Mouse (Mus musculus) midbrain, embryonic 12.5 days (tissue): ENCODE measurements around the gene Cyp2d22. TPM values are rescaled to one million over a fixed set of nuclear protein-coding genes. Genes with fewer than 3 reads are reported as not detected.

Experiments
- ATAC-seq: fragments of 200-750 bp; cut with Nextera tagmentation; 2 replicates; pipeline ENCODE4 v1.8.0; 2017; ENCODE audit warnings: low read depth, moderate TSS enrichment, moderate library complexity; ENCODE audit not compliant: low FRiP score
- H3K27ac ChIP-seq: fragments of 300-500 bp; sonication (generic); replicated peaks from 2 replicates; pipeline ENCODE4 v1.5.1; 2016; ENCODE audit warnings: mild to moderate bottlenecking
- H3K27me3 ChIP-seq: fragments of 300-500 bp; sonication (generic); 2 replicates; pipeline ENCODE4 v1.6.1; 2016; ENCODE audit warnings: mild to moderate bottlenecking
- H3K36me3 ChIP-seq: fragments of 300-500 bp; sonication (generic); 2 replicates; pipeline ENCODE4 v1.6.1; 2016
- H3K4me1 ChIP-seq: fragments of 300-500 bp; sonication (generic); 2 replicates; pipeline ENCODE4 v1.6.1; 2016
- H3K4me2 ChIP-seq: fragments of 300-500 bp; sonication (generic); replicated peaks from 2 replicates; pipeline ENCODE4 v1.6.1; 2016; ENCODE audit warnings: mild to moderate bottlenecking, moderate library complexity
- H3K4me3 ChIP-seq: fragments of 300-500 bp; sonication (generic); 2 replicates; pipeline ENCODE4 v1.5.1; 2016; ENCODE audit warnings: mild to moderate bottlenecking
- H3K9ac ChIP-seq: fragments of 300-500 bp; sonication (generic); replicated peaks from 2 replicates; pipeline ENCODE4 v1.6.1; 2016; ENCODE audit warnings: mild to moderate bottlenecking, moderate library complexity
- H3K9me3 ChIP-seq: fragments of 300-500 bp; sonication (generic); 2 replicates; pipeline ENCODE4 v1.6.1; 2016; ENCODE audit warnings: mild to moderate bottlenecking
- WGBS: fragments of 180-500 bp; shearing (Covaris S2); methylation state at CpG from one replicate; pipeline ENCODE4 v1.1.7; 2016; 5-methylcytosine and 5-hydroxymethylcytosine counted together
- microRNA-seq: library from miRNA; unstranded; fragments of <30 nt; microRNA quantifications from one replicate; pipeline ENCODE4, GENCODE M21; 2017
- polyA plus RNA-seq: library from polyadenylated mRNA; unstranded; fragments of >200 nt; fragmentation: Nextera tagmentation; extraction: Ambion mirVana; gene quantifications from 2 replicates; pipeline ENCODE4 v1.2.1, GENCODE M21; 2016

Gene Cyp2d22
- polyA plus RNA-seq, 1 experiment from 2014 or later = 2.3 TPM

- WGBS = 93% methylated on average over 4 of the region's 4 CpGs
- Histone ChIP-seq H3K4me2 (no peak overlapping the region), H3K9ac (no peak overlapping the region), H3K27me3 (peaks cover 9% of the 10 kb centered on the region), H3K4me3 (no peak overlapping the region), H3K9me3 (no peaks in the 10 kb centered on the region), H3K4me1 (peaks cover 19% of the 10 kb centered on the region), H3K27ac (no peak overlapping the region), H3K36me3 (peaks cover 25% of the 10 kb centered on the region)
- ATAC-seq = no peak
These were observed 44.9 kb downstream of the Cyp2d22 start for GRCm38 (mm10) chr15:82335194-82335593.

GRCm38 (mm10) chr15:82325382-82325781, 54.7 kb downstream of the Cyp2d22 start:
- no peak overlapping the region for H3K27ac ChIP-seq
- no peak overlapping the region for H3K9ac ChIP-seq
- WGBS = 84% methylated on average over 2 of the region's 2 CpGs
- H3K9me3 ChIP-seq = no peaks in the 10 kb centered on the region
- H3K4me1 ChIP-seq = peaks cover 1% of the 10 kb centered on the region; the same call in 1 of the 2 replicates
- H3K4me3 ChIP-seq = no peak overlapping the region
- peaks cover 8% of the 10 kb centered on the region; the same call in 1 of the 2 replicates for H3K36me3 ChIP-seq
- H3K4me2 ChIP-seq = no peak overlapping the region
- no peaks in the 10 kb centered on the region for H3K27me3 ChIP-seq
- no peak for ATAC-seq

- Histone ChIP-seq H3K27ac (no peak overlapping the region), H3K9me3 (no peaks in the 10 kb centered on the region), H3K4me3 (no peak overlapping the region), H3K9ac (no peak overlapping the region), H3K4me1 (no peaks in the 10 kb centered on the region), H3K27me3 (no peaks in the 10 kb centered on the region), H3K36me3 (no peaks in the 10 kb centered on the region), H3K4me2 (no peak overlapping the region)
- WGBS = 80% methylated on average over 8 of the region's 8 CpGs
- ATAC-seq = no peak
These were observed 57.9 kb downstream of the Cyp2d22 start for GRCm38 (mm10) chr15:82322195-82322594.

Small RNA genes within 50 kb of the gene (microRNA-seq; reads per million reads assigned to microRNA genes)
- gene Gm25990 = not detected
- gene Gm27331 = not detected
- not detected for gene Mir7684

Other genes with a start within 250 kb of the Cyp2d22 start
- gene Srebf2, start 233.1 kb downstream of the Cyp2d22 start, polyA plus RNA-seq = 274 and 276 TPM in 2 replicates
- gene Shisa8, start 167.4 kb downstream of the Cyp2d22 start, polyA plus RNA-seq = 0.73 and 0.80 TPM in 2 replicates
- gene Tnfrsf13c, start 155.9 kb downstream of the Cyp2d22 start, polyA plus RNA-seq = 0.37 TPM in 1 of 2 replicates, not detected in the other
- gene Cenpm, start 135.5 kb downstream of the Cyp2d22 start, polyA plus RNA-seq = 60.1 and 61.9 TPM in 2 replicates
- gene 1500009C09Rik, start 127.9 kb downstream of the Cyp2d22 start, polyA plus RNA-seq = 2.6 and 3.3 TPM in 2 replicates
- gene Sept3, start 105.4 kb downstream of the Cyp2d22 start, polyA plus RNA-seq = 237 and 291 TPM in 2 replicates
- gene Wbp2nl, start 81.3 kb downstream of the Cyp2d22 start, polyA plus RNA-seq = 0.13 TPM in 1 of 2 replicates, not detected in the other
- 24.0 and 24.9 TPM in 2 replicates for gene Naga, start 41.3 kb downstream of the Cyp2d22 start, polyA plus RNA-seq
- 3.3 and 4.1 TPM in 2 replicates for gene Pheta2, start 41.3 kb downstream of the Cyp2d22 start, polyA plus RNA-seq
- 248 and 261 TPM in 2 replicates for gene Smdt1, start 41.3 kb downstream of the Cyp2d22 start, polyA plus RNA-seq
- gene Ndufa6, start 25.9 kb downstream of the Cyp2d22 start, polyA plus RNA-seq = 277 and 315 TPM in 2 replicates
- gene Cyp2d11, start 13.8 kb upstream of the Cyp2d22 start, polyA plus RNA-seq = not detected in 2 replicates
- gene Cyp2d10, start 26.9 kb upstream of the Cyp2d22 start, polyA plus RNA-seq = not detected in 2 replicates
- gene Cyp2d9, start 53.2 kb upstream of the Cyp2d22 start, polyA plus RNA-seq = not detected in 2 replicates
- not detected in 2 replicates for gene Cyp2d12, start 174.8 kb upstream of the Cyp2d22 start, polyA plus RNA-seq
- not detected in 2 replicates for gene Cyp2d34, start 240.7 kb upstream of the Cyp2d22 start, polyA plus RNA-seq